Mouse (Mus musculus) embryonic facial prominence, embryonic 11.5 days (tissue): ENCODE results near the gene Mapk8ip3. TPM values are rescaled to one million over a fixed set of nuclear protein-coding genes. Genes with fewer than 3 reads are reported as not detected.

ENCODE experiments used
- ATAC-seq: fragments of 200-750 bp; cut with Nextera tagmentation; replicated peaks from 2 replicates; pipeline ENCODE4 v1.8.0; 2017; ENCODE audit warnings: low read depth; ENCODE audit not compliant: insufficient number of reproducible peaks, low FRiP score, low TSS enrichment
- DNase-seq: peaks from one replicate; pipeline ENCODE4 v3.0.0-alpha.2; 2015; ENCODE audit warnings: low spot score
- H3K27ac ChIP-seq: fragments of 300-500 bp; sonication (generic); replicated peaks from 2 replicates; pipeline ENCODE4 v1.5.1; 2014; ENCODE audit warnings: mild to moderate bottlenecking, low read depth, low read length, control low read depth
- H3K27me3 ChIP-seq: fragments of 300-500 bp; sonication (generic); 2 replicates; pipeline ENCODE4 v1.6.1; 2014; ENCODE audit warnings: mild to moderate bottlenecking, low read length, moderate library complexity, mixed read lengths; ENCODE audit not compliant: control insufficient read depth, insufficient read depth
- H3K36me3 ChIP-seq: fragments of 300-500 bp; sonication (generic); replicated peaks from 2 replicates; pipeline ENCODE4 v1.6.1; 2014; ENCODE audit warnings: low read depth, mild to moderate bottlenecking, low read length, moderate library complexity, mixed read lengths; ENCODE audit not compliant: control insufficient read depth, insufficient read depth
- H3K4me1 ChIP-seq: fragments of 300-500 bp; sonication (generic); 2 replicates; pipeline ENCODE4 v1.6.1; 2014; ENCODE audit warnings: low read length, mixed read lengths; ENCODE audit not compliant: control insufficient read depth, insufficient read depth
- H3K4me2 ChIP-seq: fragments of 300-500 bp; sonication (generic); 2 replicates; pipeline ENCODE4 v1.6.1; 2014; ENCODE audit warnings: low read depth, mild to moderate bottlenecking, control low read depth, low read length, moderate library complexity
- H3K4me3 ChIP-seq: fragments of 300-500 bp; sonication (generic); 2 replicates; pipeline ENCODE4 v1.5.1; 2014; ENCODE audit warnings: low read depth, low read length, control low read depth
- H3K9ac ChIP-seq: fragments of 300-500 bp; sonication (generic); replicated peaks from 2 replicates; pipeline ENCODE4 v1.6.1; 2014; ENCODE audit warnings: mild to moderate bottlenecking, control low read depth, low read length
- H3K9me3 ChIP-seq: fragments of 300-500 bp; sonication (generic); replicated peaks from 2 replicates; pipeline ENCODE4 v1.6.1; 2016; ENCODE audit warnings: mild to moderate bottlenecking, low read length, inconsistent platforms, mixed read lengths; ENCODE audit not compliant: control insufficient read depth
- WGBS: fragments of 180-500 bp; shearing (Covaris S2); extraction: QIAGEN DNeasy Blood & Tissue Kit; methylation state at CpG from one replicate; pipeline ENCODE4 v1.1.7; 2014; 5-methylcytosine and 5-hydroxymethylcytosine counted together
- polyA plus RNA-seq: library from polyadenylated mRNA; unstranded; fragments of >200 nt; fragmentation: Nextera tagmentation; extraction: Ambion mirVana; gene quantifications from 2 replicates; pipeline ENCODE4 v1.2.1, GENCODE M21; 2014

Gene Mapk8ip3
- polyA plus RNA-seq, 1 experiment from 2014 or later, result 22.9 TPM

GRCm38 (mm10) chr17:24899153-24899552 is 37.6 kb downstream of the Mapk8ip3 start:
- H3K4me2 ChIP-seq, result no peak overlapping the region
- H3K36me3 ChIP-seq, result peaks cover 33% of the 10 kb centered on the region
- H3K27ac ChIP-seq, result no peak overlapping the region
- H3K4me3 ChIP-seq, result no peak overlapping the region
- no peaks in the 10 kb centered on the region for H3K27me3 ChIP-seq
- ATAC-seq (no peak), DNase-seq (no peak)
- no peaks in the 10 kb centered on the region for H3K9me3 ChIP-seq
- 85% methylated on average over 5 of the region's 5 CpGs for WGBS
- no peak overlapping the region for H3K9ac ChIP-seq
- H3K4me1 ChIP-seq, result peaks cover 7% of the 10 kb centered on the region

- no peak overlapping the region for H3K9ac ChIP-seq
- H3K4me3 ChIP-seq, result no peak overlapping the region
- DNase-seq, result no peak
- H3K4me1 ChIP-seq, result peaks cover 9% of the 10 kb centered on the region
- no peak for ATAC-seq
- H3K36me3 ChIP-seq, result peaks cover 32% of the 10 kb centered on the region
- no peaks in the 10 kb centered on the region for H3K27me3 ChIP-seq
- no peaks in the 10 kb centered on the region for H3K9me3 ChIP-seq
- WGBS, result 84% methylated on average over 4 of the region's 4 CpGs
- H3K27ac ChIP-seq, result no peak overlapping the region
- H3K4me2 ChIP-seq, result no peak overlapping the region
These were observed 38.5 kb downstream of the Mapk8ip3 start for GRCm38 (mm10) chr17:24898041-24898854.

- DNase-seq (no peak), ATAC-seq (no peak)
- 86% methylated on average over 4 of the region's 4 CpGs for WGBS
- Histone ChIP-seq H3K36me3 (peaks cover 26% of the 10 kb centered on the region), H3K4me1 (peaks cover 9% of the 10 kb centered on the region), H3K27me3 (no peaks in the 10 kb centered on the region), H3K27ac (no peak overlapping the region), H3K4me2 (no peak overlapping the region; the same call in 1 of the 2 replicates), H3K9ac (no peak overlapping the region), H3K9me3 (no peaks in the 10 kb centered on the region), H3K4me3 (peak overlapping the region; percentile 89; the same call in 1 of the 2 replicates)
These were observed 39.2 kb downstream of the Mapk8ip3 start for GRCm38 (mm10) chr17:24897600-24897999.

- Histone ChIP-seq H3K27ac (no peak overlapping the region), H3K4me3 (peak overlapping the region; percentile 89), H3K9ac (peak overlapping the region; percentile 84), H3K27me3 (no peaks in the 10 kb centered on the region), H3K4me1 (peaks cover 9% of the 10 kb centered on the region), H3K9me3 (no peaks in the 10 kb centered on the region), H3K36me3 (peaks cover 26% of the 10 kb centered on the region), H3K4me2 (peak overlapping the region; percentile 95)
- 46% methylated on average over 11 of the region's 11 CpGs for WGBS
- DNase-seq (no peak), ATAC-seq (no peak)
These were observed 39.8 kb downstream of the Mapk8ip3 start for GRCm38 (mm10) chr17:24896993-24897269.

GRCm38 (mm10) chr17:24896241-24896992 is 40.4 kb downstream of the Mapk8ip3 start, which contains the start of gene Nme3:
Nme3 (plus strand) TSS chr17:24896500.
- Histone ChIP-seq H3K4me2 (peak within 1 kb of the TSS; percentile 95), H3K27me3 (no peaks in the 10 kb centered on the region), H3K27ac (peak within 1 kb of the TSS; percentile 62; the same call in 1 of the 2 replicates), H3K9ac (peak within 1 kb of the TSS; percentile 84), H3K36me3 (peaks cover 26% of the 10 kb centered on the region), H3K9me3 (no peaks in the 10 kb centered on the region), H3K4me3 (peak within 1 kb of the TSS; percentile 89), H3K4me1 (peaks cover 9% of the 10 kb centered on the region)
- ATAC-seq, result peak; percentile 58
- WGBS, result 2% methylated on average over 50 of the region's 50 CpGs
- peak; percentile 77 for DNase-seq

- 13% methylated on average over 23 of the region's 23 CpGs for WGBS
- DNase-seq (no peak), ATAC-seq (no peak)
- H3K36me3 ChIP-seq, result peaks cover 20% of the 10 kb centered on the region
- peaks cover 9% of the 10 kb centered on the region for H3K4me1 ChIP-seq
- peak overlapping the region; percentile 95 for H3K4me2 ChIP-seq
- no peaks in the 10 kb centered on the region for H3K9me3 ChIP-seq
- peak overlapping the region; percentile 84 for H3K9ac ChIP-seq
- peak overlapping the region; percentile 89 for H3K4me3 ChIP-seq
- H3K27ac ChIP-seq, result peak overlapping the region; percentile 62; the same call in 1 of the 2 replicates
- no peaks in the 10 kb centered on the region for H3K27me3 ChIP-seq
These were observed 41.1 kb downstream of the Mapk8ip3 start for GRCm38 (mm10) chr17:24895571-24896240.

- under 1% methylated on average over 61 of the region's 62 CpGs for WGBS
- H3K4me2 ChIP-seq, result peak within 1 kb of the TSS; percentile 95
- H3K4me1 ChIP-seq, result peaks cover 9% of the 10 kb centered on the region
- ATAC-seq, result 0 out of 2 replicates have a peak, but pooled peaks have one; percentile 20
- DNase-seq, result peak; percentile 92
- peak within 1 kb of the TSS; percentile 89 for H3K4me3 ChIP-seq
- H3K9me3 ChIP-seq, result no peaks in the 10 kb centered on the region
- no peaks in the 10 kb centered on the region for H3K27me3 ChIP-seq
- H3K27ac ChIP-seq, result peak within 1 kb of the TSS; percentile 62
- peak within 1 kb of the TSS; percentile 84 for H3K9ac ChIP-seq
- peaks cover 16% of the 10 kb centered on the region for H3K36me3 ChIP-seq
These were observed 41.7 kb downstream of the Mapk8ip3 start, which contains the start of the genes Eme2 and Mrps34 for GRCm38 (mm10) chr17:24894995-24895547. Eme2 (minus strand) TSS chr17:24895087. Mrps34 (plus strand) TSS chr17:24895116.
